Comparison of ENCODE assay signal across 9 mouse cellular contexts in the genomic region with DNA sequence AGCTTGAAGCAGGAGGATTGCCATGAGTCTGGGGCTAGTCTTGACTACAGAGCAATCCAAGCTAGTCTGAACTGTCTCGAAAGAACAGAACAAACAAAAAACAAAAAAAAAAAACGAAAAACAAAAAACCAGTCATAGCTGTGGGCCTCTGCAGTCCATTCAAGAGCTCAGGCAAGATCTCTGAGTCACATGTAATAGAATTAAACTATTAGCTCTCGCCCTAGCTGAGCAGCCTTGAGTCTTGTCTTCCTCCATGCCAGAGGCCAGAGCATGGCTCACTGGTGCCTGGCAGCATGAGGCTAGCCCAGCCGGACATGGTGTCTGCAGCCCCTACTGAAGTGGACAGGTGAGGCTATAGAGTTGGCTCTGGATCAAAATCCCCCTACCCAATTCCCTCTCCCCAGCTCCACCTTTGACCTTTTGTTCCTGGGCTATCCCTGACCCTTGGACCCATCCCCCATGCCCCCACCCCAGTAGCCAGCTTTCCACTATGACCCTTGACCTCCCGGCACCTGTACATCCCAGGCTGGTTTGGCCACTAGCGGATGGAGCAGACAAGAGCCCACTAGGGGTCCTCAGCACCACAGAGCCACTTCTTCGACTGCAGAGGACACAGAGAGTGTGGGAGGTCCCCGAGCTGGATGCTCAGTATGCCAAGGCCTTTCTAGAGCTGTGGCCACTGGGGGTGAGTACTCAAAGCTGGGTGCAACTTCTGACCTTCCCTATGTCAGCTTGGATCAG. TPM values are rescaled to one million over a fixed set of nuclear protein-coding genes. Genes with fewer than 3 reads are reported as not detected.
DNase-seq lines count a peak whose midpoint lies in the region; TF ChIP-seq lines count a peak whose summit lies in the region.
"Had no signal": no experiment of that assay in that cellular context is flagged by ENCODE, and none has a peak within 500 bp of the region (broad histone marks: within the 10 kb centered on the region; RNA-seq: fewer than 3 reads in every experiment).

No protein-coding gene starts in this region.

- DNase-seq in lung, postnatal 10 days = peak; percentile 40
- DNase-seq in lung, postnatal 36 days = no peak
- DNase-seq in embryonic facial prominence, embryonic 10.5 days (ENCODE audit: low spot score) = peak; percentile 48
- DNase-seq in kidney, postnatal 25 days = peak; percentile 46 to 72
- DNase-seq in urinary bladder, postnatal 14 days (ENCODE audit: low spot score) = no peak
- no peak for DNase-seq in heart, postnatal 10 days
- no peak for DNase-seq in frontal cortex, postnatal 25 days (ENCODE audit: low spot score in 2 of 2)

- peaks cover 28% of the 10 kb centered on the region for H3K36me3 ChIP-seq in embryonic facial prominence, embryonic 10.5 days (replicated peaks)
- peaks cover 4% of the 10 kb centered on the region; the same call in 1 of the 2 replicates for H3K36me3 ChIP-seq in small intestine, adult 2 months (ENCODE audit: control insufficient read depth, insufficient read depth, low read length)

- WGBS in embryonic facial prominence, embryonic 10.5 days = 44% methylated on average over 8 of the region's 8 CpGs
- WGBS in small intestine, adult 2 months = 57% methylated on average over 8 of the region's 8 CpGs

- no peak overlapping the region for H3K4me3 ChIP-seq in embryonic facial prominence, embryonic 10.5 days
- peak overlapping the region; percentile 20; the same call in 1 of the 2 replicates for H3K4me3 ChIP-seq in small intestine, adult 2 months (ENCODE audit: low read depth, low read length)
- H3K4me3 ChIP-seq: forebrain, embryonic 15.5 days had no signal

- no peaks in the 10 kb centered on the region for H3K27me3 ChIP-seq in embryonic facial prominence, embryonic 10.5 days (replicated peaks; ENCODE audit: low read depth, poor library complexity, severe bottlenecking)
- no peaks in the 10 kb centered on the region for H3K27me3 ChIP-seq in small intestine, adult 2 months (ENCODE audit: control insufficient read depth, insufficient read depth, low read length)
- H3K27me3 ChIP-seq: forebrain, embryonic 15.5 days had no signal

- H3K4me1 ChIP-seq in embryonic facial prominence, embryonic 10.5 days = peaks cover 53% of the 10 kb centered on the region
- H3K4me1 ChIP-seq in small intestine, adult 2 months (ENCODE audit: control insufficient read depth, insufficient read depth, insufficient read length, low read length) = peaks cover 5% of the 10 kb centered on the region
- H3K4me1 ChIP-seq: forebrain, embryonic 15.5 days had no signal

- H3K9me3 ChIP-seq in embryonic facial prominence, embryonic 10.5 days = no peaks in the 10 kb centered on the region
- H3K9me3 ChIP-seq: forebrain, embryonic 15.5 days had no signal

- H3K27ac ChIP-seq in embryonic facial prominence, embryonic 10.5 days (replicated peaks) = peak overlapping the region; percentile 73
- H3K27ac ChIP-seq in small intestine, adult 2 months (ENCODE audit: insufficient read depth, low read depth, low read length) = no peak overlapping the region
- H3K27ac ChIP-seq: forebrain, embryonic 15.5 days had no signal

- intact Hi-C loops in heart, postnatal 10 days (cut with DNase I) = loop anchor here (5.0 kb wide), 1 partner anchor 182 kb away; no protein-coding TSS in a partner anchor

- no peak for TF ChIP-seq POLR2A in small intestine, adult 2 months (IDR thresholded peaks at IDR 0.05; ENCODE audit: low read depth, low read length)

- TF ChIP-seq CTCF in small intestine, adult 2 months (IDR thresholded peaks at IDR 0.05; ENCODE audit: extremely low read depth, insufficient read length, insufficient replicate concordance, low read depth, low read length) = no peak

RNA-seq across cellular contexts. Expression of a gene that starts 1.5 kb away (rescaled TPM):
- 2.2 and 2.8 TPM in 2 replicates for polyA plus RNA-seq in embryonic facial prominence, embryonic 10.5 days (2016; fragmentation: Nextera tagmentation; extraction: Ambion mirVana)
- polyA plus RNA-seq in small intestine, adult 2 months (2012; rRNA removed) = 4.4 and 7.1 TPM in 2 replicates
- total RNA-seq in heart, postnatal 10 days (2021) = 1 to 10 TPM; 2.1 to 2.2 TPM

RNA-seq across cellular contexts. Expression of a gene that starts 18.1 kb away (rescaled TPM):
- 325 and 346 TPM in 2 replicates for polyA plus RNA-seq in embryonic facial prominence, embryonic 10.5 days (2016; fragmentation: Nextera tagmentation; extraction: Ambion mirVana)
- polyA plus RNA-seq in small intestine, adult 2 months (2012; rRNA removed) = 67.1 and 140 TPM in 2 replicates
- 100 to 1,000 TPM; 423 to 428 TPM for total RNA-seq in heart, postnatal 10 days (2021)

RNA-seq across cellular contexts. Expression of a gene that starts 22.9 kb away (rescaled TPM):
- polyA plus RNA-seq in embryonic facial prominence, embryonic 10.5 days (2016; fragmentation: Nextera tagmentation; extraction: Ambion mirVana) = 55.1 and 55.5 TPM in 2 replicates
- polyA plus RNA-seq in small intestine, adult 2 months (2012; rRNA removed) = 76.0 and 138 TPM in 2 replicates
- 10 to 100 TPM; 15.4 to 16.1 TPM for total RNA-seq in heart, postnatal 10 days (2021)

RNA-seq across cellular contexts. Expression of a gene that starts 23.7 kb away (rescaled TPM):
- 64.4 and 64.8 TPM in 2 replicates for polyA plus RNA-seq in embryonic facial prominence, embryonic 10.5 days (2016; fragmentation: Nextera tagmentation; extraction: Ambion mirVana)
- 26.2 and 47.6 TPM in 2 replicates for polyA plus RNA-seq in small intestine, adult 2 months (2012; rRNA removed)
- total RNA-seq in heart, postnatal 10 days (2021) = 10 to 100 TPM; 70.7 to 76.3 TPM

RNA-seq across cellular contexts. Expression of a gene that starts 34.3 kb away (rescaled TPM):
- 0.49 and 2.1 TPM in 2 replicates for polyA plus RNA-seq in embryonic facial prominence, embryonic 10.5 days (2016; fragmentation: Nextera tagmentation; extraction: Ambion mirVana)
- not detected in 2 replicates for polyA plus RNA-seq in small intestine, adult 2 months (2012; rRNA removed)
- not detected for total RNA-seq in heart, postnatal 10 days (2021)

Comparison
In these comparisons a context has a peak if more than half of its experiments do, and no peak if none do; other contexts are left out.
1. DNase-seq: peak in lung, postnatal 10 days (single experiment), embryonic facial prominence, embryonic 10.5 days (single experiment) and kidney, postnatal 25 days (2 of 2); none in lung, postnatal 36 days (single experiment), urinary bladder, postnatal 14 days (single experiment), heart, postnatal 10 days (0 of 2) and frontal cortex, postnatal 25 days (0 of 2).